Mouse (Mus musculus) thymus, postnatal 4 days (tissue): ENCODE data around the gene Klhl5.

Source experiments
- DNase-seq: peaks from one replicate; pipeline ENCODE4 v3.0.0; 2021

Gene Klhl5

DNA sequence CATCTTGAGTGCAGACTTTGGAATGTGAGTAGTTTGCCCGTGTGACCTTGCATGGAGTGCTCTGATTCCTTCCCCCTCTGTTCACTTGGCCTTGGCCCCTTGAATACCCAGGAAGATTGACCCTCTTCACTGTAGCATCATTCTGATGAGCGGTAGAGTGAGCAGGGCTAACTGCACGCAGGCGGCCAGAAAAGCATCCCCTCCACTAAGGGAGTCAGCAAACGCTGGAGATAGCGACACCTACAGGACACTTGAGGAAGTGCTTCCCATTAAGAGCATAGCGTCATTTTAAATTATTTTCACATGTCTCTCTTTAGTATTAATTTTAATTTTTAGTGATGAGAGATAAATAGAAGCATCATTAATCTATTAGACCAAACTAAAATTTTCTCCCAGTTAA, 106.0 kb downstream of the Klhl5 start:
- DNase-seq: peak; percentile 64
